Mouse (Mus musculus) liver, embryonic 14.5 days (tissue): ENCODE data around the gene Emid1.
A peak's percentile ranks its signal among the peaks of the same experiment; 100 is the strongest.

Source experiments
- CTCF ChIP-seq: IDR thresholded peaks from 2 replicates; pipeline ENCODE4 v1.5.1; 2016; ENCODE audit warnings: antibody characterized with exemption, low read depth, control low read depth
- EP300 ChIP-seq: IDR thresholded peaks from 2 replicates; pipeline ENCODE4 v1.6.1; 2016; ENCODE audit warnings: antibody characterized with exemption, low read depth

DNA sequence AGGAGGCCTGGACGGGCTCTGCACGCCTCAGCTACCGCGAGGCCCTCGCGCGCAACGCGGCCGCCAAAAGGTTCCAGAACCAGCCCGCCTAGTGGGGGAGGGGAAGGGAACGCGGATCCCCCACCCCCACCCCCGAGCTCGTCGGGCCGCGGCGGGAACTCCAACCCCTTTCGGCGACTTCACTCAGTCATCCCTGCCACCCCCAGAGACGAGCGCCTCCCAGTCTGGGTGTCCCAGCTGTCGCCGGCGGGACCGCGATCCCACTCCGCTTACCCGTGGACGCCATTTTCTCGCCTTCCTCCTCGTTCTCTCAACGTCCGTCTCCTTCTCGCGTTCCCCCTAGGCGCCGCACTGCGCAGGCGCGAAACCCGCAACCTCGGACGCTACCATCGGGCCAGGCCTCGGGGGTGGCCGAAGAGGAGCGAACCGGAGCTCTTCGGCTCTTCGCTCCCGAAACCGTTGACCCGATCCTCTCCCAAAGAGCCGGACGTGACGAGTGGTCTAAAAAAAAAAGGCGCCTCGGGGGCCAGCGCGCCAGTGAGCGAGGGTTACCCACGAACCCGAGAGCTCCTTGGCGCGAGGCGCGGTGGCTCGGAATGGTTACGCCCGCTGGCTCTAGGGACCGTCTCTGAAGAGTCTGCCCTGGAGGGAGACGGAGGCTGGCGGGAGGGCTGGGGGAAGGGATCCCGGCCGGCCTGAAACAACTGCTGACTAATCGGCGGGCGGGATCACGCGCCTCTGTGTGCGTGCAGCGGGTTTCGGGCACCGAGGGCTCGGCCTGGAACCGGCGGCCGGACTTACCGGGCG lies 53.1 kb downstream of the Emid1 start, which contains the start of the genes Rhbdd3 and Ewsr1:
- TF ChIP-seq CTCF: 0 out of 2 replicates have a peak, but pooled peaks have one; percentile 14
- peak; percentile 9; the same call in 1 of the 2 replicates for TF ChIP-seq EP300
